Mouse (Mus musculus) frontal cortex, adult (tissue): Measurements from ENCODE around the gene Tbc1d17.

Experiments
- ATAC-seq: cut with Nextera tagmentation; 2 replicates; pipeline ENCODE4 v1.9.2; 2017; ENCODE audit warnings: mild to moderate bottlenecking, moderate library complexity, mixed read lengths; ENCODE audit not compliant: low TSS enrichment

Tbc1d17 gene

GRCm38 (mm10) chr7:44853065-44853464 lies 4.2 kb upstream of the Tbc1d17 start:
- ATAC-seq, result no peak

DNA sequence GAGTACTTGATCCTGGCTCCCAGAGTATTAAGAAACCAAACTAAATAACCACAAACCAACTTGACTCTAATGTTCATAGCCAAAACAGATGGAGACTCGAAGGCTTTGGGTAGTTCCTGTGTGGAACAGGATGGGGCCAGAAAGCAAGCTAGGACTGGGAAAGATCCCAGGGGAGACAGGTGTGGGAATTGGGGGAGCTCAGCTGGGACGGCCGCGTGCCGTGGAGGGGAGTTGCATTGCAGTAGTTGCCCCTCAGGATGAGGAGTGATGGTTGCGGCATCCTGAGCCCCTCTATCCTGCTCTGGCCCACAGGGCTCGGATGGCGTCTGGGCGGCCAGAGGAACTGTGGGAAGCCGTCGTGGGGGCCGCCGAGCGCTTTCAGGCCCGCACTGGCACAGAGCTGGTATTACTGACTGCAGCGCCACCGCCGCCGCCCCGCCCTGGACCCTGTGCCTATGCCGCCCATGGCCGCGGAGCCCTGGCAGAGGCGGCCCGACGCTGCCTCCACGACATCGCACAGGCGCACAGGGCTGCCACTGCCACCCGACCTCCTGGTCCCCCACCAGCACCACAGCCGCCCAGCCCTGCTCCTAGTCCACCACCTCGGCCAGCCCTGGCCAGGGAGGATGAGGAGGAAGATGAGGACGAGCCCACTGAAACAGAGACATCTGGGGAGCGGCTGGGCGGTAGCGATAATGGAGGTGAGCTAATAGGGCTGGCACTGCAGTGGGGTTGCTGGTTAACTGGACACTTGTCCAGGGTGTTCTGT lies 3.6 kb upstream of the Tbc1d17 start:
- ATAC-seq, result no peak

- ATAC-seq, result no peak
These were observed 2.9 kb upstream of the Tbc1d17 start for GRCm38 (mm10) chr7:44851625-44852234.

GRCm38 (mm10) chr7:44850789-44851624 lies 2.1 kb upstream of the Tbc1d17 start:
- ATAC-seq, result no peak

DNA sequence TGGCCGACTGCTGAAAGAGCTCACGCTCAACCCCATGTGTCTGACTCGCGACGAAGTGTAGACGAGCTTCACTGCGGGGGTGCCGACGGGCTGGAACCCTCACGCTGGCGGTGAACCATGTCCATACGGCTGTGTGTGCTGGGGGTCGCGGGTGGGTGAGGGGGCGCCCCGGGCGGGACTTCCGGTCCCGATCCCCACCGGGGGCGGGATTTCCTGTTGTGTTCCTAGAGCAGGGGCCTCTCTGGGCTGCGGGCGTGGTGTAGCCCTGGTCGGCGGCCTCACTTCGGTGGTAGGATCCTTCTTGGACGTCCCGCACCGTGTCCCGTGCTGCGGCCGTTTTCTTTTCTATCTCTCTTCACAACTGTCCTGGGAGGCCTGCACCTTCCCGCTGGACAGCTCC lies 1.3 kb upstream of the Tbc1d17 start:
- ATAC-seq, result peak; percentile 10; the same call in 1 of the 2 replicates

- ATAC-seq, result peak; percentile 58
These were observed 685 bp upstream of the Tbc1d17 start for GRCm38 (mm10) chr7:44849416-44850111.

GRCm38 (mm10) chr7:44847772-44848171 lies 1.1 kb downstream of the Tbc1d17 start:
- no peak for ATAC-seq

DNA sequence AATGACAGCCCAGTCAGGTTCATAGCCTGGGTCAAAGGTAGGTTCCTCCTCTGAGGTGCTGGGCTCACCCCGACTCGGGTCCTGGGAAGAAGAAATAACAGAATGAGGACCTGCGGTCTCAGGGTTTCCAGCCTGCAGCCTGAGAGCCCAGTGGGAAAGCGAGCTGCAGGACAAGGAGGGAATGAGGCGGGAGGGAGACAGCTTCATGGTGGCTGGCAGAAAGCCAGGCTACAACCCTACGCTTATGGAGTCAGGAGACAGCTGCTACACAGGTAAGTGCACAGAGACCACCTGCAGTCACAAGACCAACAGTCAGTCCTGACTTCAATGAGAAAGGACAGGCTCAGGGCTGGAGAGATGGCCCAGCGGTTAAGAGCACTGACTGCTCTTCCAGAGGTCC lies 2.1 kb downstream of the Tbc1d17 start:
- ATAC-seq, result no peak

DNA sequence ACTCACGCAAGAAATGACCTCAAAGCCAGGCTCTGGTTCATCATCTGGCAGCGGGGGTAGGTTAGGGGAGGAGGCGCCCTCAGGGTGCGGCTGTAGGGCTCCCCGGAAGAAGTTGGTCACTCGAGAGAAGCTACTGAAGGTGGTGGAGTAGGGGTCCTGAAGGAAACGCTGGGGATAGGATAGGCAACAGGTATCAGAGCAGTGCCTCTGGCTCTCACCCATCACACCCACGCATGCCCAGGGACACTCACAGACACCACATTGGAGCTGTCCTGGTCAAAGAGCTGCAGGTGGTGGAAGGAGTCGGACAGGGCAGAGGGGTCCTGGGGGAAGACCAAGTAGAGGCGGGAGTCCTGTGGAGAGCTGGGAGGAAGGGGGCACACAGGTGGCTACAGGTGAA lies 3.9 kb downstream of the Tbc1d17 start:
- no peak for ATAC-seq

GRCm38 (mm10) chr7:44841825-44842463 lies 6.9 kb downstream of the Tbc1d17 start:
- no peak for ATAC-seq

GRCm38 (mm10) chr7:44840426-44840825 lies 8.5 kb downstream of the Tbc1d17 start:
- no peak for ATAC-seq

- ATAC-seq, result peak; percentile 45
These were observed 9.2 kb downstream of the Tbc1d17 start for GRCm38 (mm10) chr7:44839491-44840191.

DNA sequence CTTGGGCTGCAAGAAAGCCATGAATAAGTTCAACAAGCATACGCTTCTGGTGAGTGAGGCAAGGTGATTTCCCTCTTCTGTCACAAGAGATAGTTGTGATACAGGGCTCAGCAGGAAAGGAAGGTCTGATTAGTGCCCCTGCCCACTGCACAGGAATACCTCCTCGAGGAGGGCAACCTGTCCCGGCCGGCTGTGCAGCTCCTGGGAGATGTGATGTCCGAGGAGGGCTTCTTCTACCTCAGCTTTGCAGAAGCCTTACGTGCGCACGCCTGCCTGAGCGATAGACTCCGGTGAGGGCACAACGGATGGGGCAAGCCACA lies 9.7 kb downstream of the Tbc1d17 start:
- no peak for ATAC-seq

GRCm38 (mm10) chr7:44838073-44838472 lies 10.8 kb downstream of the Tbc1d17 start:
- ATAC-seq, result no peak

GRCm38 (mm10) chr7:44836423-44837053 lies 12.3 kb downstream of the Tbc1d17 start:
- no peak for ATAC-seq

- ATAC-seq, result no peak
These were observed 12.9 kb downstream of the Tbc1d17 start for GRCm38 (mm10) chr7:44836016-44836404.

- ATAC-seq, result no peak
These were observed 13.4 kb downstream of the Tbc1d17 start for GRCm38 (mm10) chr7:44835373-44836015.

DNA sequence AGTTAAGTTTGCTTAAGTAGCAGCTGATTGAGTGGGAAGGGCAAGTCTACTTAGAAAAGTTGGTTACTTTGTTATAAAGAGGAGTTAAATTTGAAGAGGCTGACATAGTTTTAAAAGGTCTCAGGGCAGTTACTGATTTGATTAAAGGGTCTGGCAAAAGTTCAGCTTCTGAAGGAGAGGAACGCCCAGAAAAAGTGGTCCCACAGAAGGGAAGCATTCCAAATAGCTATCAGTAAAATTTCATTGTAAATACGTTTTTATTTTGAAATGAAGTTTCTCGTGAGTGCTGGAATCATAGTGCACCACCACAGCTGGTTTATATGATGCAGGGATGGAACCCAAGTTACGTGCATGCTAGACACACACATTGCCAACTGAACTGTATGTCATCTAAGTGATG lies 16.1 kb downstream of the Tbc1d17 start:
- no peak for ATAC-seq

- ATAC-seq, result no peak
These were observed 20.2 kb downstream of the Tbc1d17 start for GRCm38 (mm10) chr7:44828706-44829105.

- no peak for ATAC-seq
These were observed 22.1 kb downstream of the Tbc1d17 start for GRCm38 (mm10) chr7:44826771-44827170.
